Mouse (Mus musculus) thymus, postnatal 0 days (tissue): ENCODE measurements around the gene Slc30a2. TPM values are rescaled to one million over a fixed set of nuclear protein-coding genes. Genes with fewer than 3 reads are reported as not detected.
"Not testable (repeated sequence)": the region's sequence is repeated elsewhere in the genome, so short reads cannot be mapped to it uniquely, and the experiment has no call there.

Source experiments
- DNase-seq: peaks from one replicate; pipeline ENCODE4 v3.0.0-alpha.2; 2015; ENCODE audit warnings: low spot score
- polyA plus RNA-seq: library from polyadenylated mRNA; unstranded; fragments of >200 nt; fragmentation: Nextera tagmentation; extraction: Ambion mirVana; gene quantifications from 2 replicates; pipeline ENCODE4 v1.2.1, GENCODE M21; 2015

Gene Slc30a2
- polyA plus RNA-seq, 1 experiment from 2014 or later, result 0.17 TPM

- DNase-seq, result no peak
Observed at GRCm38 (mm10) chr4:134319674-134320073, 23.3 kb upstream of the Slc30a2 start.

GRCm38 (mm10) chr4:134321524-134321923 is 21.5 kb upstream of the Slc30a2 start:
- DNase-seq, result no peak

- no peak for DNase-seq
Observed at GRCm38 (mm10) chr4:134324655-134325054, 18.3 kb upstream of the Slc30a2 start.

DNA sequence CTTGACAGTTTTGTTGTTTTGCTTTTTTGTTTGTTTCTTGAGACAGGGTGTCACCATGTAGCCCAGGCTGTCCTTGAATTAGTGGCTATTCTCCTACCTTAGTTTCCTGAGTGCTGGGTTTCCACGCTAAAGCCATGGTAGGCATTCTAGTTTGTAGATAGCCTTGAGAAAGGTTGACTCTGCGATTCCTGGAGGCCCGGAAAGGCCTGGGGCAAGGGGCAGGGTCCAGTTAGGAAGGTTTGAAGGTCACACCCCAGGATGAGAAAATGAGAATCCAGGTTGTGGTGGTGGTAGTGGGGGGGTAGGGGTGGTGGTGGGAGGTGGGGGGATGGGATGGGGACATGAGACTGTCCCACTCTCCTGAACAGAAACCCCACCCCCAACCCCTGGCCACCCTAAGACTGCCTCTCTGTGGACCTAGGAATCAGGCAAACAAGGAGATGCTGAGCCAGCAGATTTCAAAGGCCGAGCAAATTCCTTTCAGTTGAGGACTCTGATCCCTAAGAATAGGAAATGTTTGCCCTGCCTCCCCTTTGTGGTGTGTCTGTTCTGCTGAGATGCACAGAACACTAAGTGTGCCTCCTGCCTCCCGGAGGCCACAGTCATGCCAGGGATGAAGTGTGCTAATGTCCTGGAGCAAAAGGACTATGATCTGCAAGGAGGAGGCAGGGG is 16.0 kb upstream of the Slc30a2 start:
- no peak for DNase-seq

- DNase-seq, result no peak
Observed at GRCm38 (mm10) chr4:134328151-134328550, 14.8 kb upstream of the Slc30a2 start.

- no peak for DNase-seq
Observed at GRCm38 (mm10) chr4:134328832-134329231, 14.1 kb upstream of the Slc30a2 start.

- DNase-seq, result no peak
Observed at GRCm38 (mm10) chr4:134330281-134330680, 12.7 kb upstream of the Slc30a2 start.

DNA sequence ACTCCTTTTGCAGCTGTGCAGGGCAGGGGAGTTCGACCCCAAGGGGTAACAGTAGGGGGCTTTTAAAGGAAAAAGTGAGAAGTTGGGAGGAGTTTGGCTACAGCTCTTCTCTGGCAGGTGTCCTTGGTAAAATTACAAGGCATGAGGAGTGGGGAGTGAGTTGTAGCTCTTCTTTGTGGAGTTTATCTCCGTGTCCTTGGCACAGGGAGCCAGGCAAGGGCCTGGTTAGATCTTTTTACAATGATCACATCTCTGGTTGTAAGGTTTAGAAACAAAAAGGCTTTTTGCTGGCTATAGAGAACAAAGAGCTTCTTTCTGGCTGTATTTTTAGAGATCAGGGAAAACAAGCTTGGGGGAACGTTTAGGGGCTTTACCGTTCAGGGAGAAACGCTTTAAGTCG is 1.8 kb upstream of the Slc30a2 start:
- not testable (repeated sequence) for DNase-seq

DNA sequence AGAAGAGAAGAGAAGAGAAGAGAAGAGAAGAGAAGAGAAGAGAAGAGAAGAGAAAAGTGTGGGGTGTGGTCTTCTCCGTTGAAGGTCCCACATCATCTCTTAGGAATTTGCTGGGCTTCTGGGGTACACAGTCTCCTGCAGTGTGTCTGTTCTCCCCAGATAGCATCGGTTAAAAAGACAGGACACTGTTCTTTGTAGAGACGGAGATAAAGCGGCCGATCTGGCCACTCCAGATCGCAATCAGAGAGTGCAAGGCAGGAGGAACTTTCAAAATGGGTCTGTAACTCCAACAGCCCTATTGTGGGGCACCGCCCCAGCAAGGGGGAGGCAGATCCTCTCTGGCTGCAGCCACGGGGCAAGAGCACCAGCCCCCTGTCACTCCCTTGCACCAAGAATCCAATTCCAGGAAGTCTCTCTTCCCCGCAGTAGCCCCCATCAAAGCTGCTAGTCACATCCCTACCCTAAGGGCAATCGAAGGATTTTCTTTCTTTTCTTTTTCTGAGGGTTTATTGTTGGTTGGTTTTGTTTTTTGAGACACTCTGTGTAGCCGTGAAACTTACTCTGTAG is 685 bp upstream of the Slc30a2 start:
- no peak for DNase-seq

GRCm38 (mm10) chr4:134344620-134345019 is 1.6 kb downstream of the Slc30a2 start:
- DNase-seq, result no peak

- no peak for DNase-seq
Observed at GRCm38 (mm10) chr4:134345802-134346201, 2.8 kb downstream of the Slc30a2 start.

GRCm38 (mm10) chr4:134348078-134348477 is 5.1 kb downstream of the Slc30a2 start:
- no peak for DNase-seq

DNA sequence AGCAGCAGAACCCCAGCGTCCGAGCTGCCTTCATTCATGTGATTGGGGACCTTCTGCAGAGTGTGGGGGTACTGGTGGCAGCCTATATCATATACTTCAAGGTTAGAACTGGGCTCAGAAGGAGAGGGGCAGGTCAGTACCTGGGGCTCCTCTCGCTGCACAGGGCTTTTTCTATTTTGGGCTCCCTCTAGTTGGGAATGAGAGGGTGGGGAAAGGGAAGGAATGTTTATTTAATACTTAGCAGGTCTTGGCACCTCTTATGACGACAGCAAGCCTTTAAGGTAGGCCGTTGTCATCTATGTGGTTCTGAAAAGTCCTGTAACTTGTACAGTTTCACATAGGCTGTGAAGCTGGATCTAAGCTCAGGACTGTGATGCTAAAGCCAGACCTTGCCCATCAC is 5.6 kb downstream of the Slc30a2 start:
- no peak for DNase-seq

- DNase-seq, result no peak
Observed at GRCm38 (mm10) chr4:134349829-134350228, 6.8 kb downstream of the Slc30a2 start.

- no peak for DNase-seq
Observed at GRCm38 (mm10) chr4:134350641-134351040, 7.7 kb downstream of the Slc30a2 start.

DNA sequence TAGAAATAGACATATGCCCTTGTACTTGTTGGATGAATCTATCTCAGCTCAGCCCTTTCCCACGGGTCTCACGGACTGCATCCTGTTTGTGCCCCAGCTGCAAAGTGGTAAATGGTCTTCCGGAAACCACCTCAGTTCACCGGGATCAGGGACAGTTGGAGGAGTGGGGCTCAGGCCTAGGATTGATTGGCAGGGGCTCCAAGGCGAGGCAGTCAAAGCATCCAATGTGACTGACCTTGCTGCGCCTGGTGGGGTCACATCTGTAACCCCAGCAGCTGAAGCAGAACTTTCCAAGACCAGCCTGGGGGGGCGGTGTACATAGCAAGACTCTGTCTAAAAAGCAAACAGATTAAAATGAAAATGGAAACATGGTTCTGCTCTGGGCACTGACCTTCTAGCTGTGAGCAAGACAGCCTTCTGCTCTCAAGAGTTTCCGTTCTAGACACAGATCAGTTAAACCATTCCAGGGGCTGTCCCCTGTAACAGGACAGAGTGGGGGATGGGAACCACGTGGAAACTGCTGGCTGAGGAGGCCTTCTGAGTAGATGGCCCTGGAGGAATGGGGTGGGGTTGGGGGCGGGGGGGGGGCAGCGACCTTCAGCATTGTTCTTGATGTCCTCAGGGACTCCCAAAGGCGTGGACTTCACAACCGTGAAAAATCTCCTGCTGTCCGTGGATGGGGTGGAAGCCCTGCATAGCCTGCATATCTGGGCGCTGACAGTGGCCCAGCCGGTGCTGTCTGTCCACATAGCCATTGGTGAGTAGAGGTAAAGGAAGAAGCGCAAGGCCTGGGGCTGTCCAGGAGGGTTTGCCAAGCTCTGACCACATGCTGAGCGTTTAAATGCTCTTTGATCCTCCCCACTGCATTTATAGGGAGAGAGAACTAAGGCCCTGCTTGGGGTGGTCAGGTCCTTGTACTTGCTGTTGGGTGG is 8.6 kb downstream of the Slc30a2 start:
- DNase-seq, result no peak

DNA sequence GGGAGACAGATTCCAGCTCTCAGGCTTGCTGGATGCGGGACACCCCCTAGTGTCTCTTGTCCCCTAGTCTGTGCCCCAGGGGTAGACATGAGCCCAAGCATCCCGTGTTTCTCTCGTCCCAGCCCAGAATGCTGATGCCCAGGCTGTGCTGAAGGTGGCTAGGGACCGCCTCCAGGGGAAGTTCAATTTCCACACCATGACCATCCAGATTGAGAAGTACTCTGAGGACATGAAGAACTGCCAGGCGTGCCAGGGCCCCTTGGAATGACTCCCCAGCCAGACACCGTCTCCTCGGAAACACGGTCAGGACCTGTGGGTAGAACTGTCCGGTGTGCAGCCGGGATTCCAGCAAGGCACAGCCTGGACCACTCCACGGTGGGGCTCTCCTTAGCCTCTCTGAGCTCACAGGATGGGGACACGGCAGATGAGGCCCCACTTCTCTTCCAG is 9.3 kb downstream of the Slc30a2 start:
- DNase-seq, result no peak

GRCm38 (mm10) chr4:134352929-134353328 is 9.9 kb downstream of the Slc30a2 start:
- no peak for DNase-seq

- no peak for DNase-seq
Observed at GRCm38 (mm10) chr4:134353527-134354409, 10.8 kb downstream of the Slc30a2 start.

DNA sequence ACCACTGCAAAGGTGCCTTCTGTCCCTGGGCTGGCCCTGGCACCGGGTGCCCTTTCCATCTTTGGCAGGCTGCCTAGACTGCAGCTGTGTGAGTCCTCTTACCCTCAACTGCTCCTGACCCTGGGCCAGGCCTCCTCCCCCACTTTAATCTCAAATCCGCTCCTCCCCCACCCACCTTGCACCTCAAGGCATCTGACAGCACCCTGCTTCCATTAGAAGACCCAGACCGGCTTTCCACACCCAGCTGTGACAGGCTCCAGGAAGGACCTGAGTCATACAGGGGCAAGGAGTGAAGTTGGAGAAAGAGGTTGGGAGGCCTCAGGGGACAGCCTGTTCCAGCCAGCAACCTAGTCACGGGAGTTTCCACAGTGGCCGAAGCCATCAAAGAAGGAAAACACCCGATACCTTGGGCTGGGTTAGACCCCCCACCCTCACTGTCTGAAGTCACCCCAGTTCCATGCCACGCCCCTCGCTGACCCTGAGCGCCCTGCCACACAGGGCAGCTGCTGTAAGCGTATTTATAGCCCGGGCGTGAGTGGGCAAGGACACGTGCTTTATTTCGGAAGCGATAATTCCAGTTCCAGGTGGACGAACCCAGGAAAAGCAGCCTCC is 13.0 kb downstream of the Slc30a2 start:
- no peak for DNase-seq
